Mouse (Mus musculus) kidney, adult 2 months (tissue): ENCODE results near the gene Fam180a.

Experiments used
- CTCF ChIP-seq: fragments of 200-500 bp; conservative IDR thresholded peaks from 2 replicates; pipeline ENCODE4 v1.5.1; 2011; ENCODE audit warnings: low read depth, mild to moderate bottlenecking, control low read depth, low read length, moderate library complexity, mixed read lengths; ENCODE audit not compliant: insufficient read depth, insufficient read length
- POLR2A ChIP-seq: fragments of 200-500 bp; IDR thresholded peaks from one replicate; pipeline ENCODE4 v1.6.1; 2011; ENCODE audit warnings: low read depth, low read length, control low read depth

DNA sequence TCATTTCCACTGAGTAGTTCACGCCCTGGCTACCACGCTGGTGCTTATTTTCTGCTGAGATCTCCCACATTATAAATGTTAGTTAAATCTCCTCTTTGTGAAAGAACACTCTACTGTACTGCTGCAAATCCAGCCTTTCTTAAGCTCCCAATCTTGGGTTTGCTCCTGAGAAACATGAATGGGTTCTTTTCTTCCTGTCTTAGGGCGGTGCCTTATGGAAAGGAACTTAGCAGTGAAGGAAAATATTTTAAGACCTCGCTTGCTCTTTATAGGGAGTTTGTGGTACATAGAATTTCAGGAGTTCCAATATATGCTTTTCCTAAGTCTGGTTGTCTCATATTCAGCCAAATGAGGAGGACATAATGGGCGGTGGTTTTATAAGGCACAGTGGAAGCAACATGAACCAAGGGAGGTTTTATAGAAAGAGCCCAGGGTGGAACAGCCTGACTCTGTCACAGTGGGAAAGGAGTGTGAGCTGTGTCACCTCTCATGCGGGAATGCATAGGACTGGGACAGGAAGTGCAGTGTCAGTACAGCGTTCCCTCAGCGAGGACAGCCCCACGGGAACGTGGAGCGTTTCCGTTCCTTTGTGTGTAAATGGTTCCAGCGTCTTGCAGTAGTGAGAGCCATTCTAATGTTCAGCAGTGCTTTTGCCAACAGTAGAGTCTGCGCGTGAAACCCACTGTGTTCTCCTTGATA, 60.2 kb downstream of the Fam180a start:
- TF ChIP-seq CTCF, result no peak
- TF ChIP-seq POLR2A, result no peak
